Mouse (Mus musculus) left cerebral cortex, adult 2 months (tissue): ENCODE data around the gene Mlf1. TPM values are rescaled to one million over a fixed set of nuclear protein-coding genes. Genes with fewer than 3 reads are reported as not detected.
A peak's percentile ranks its signal among the peaks of the same experiment; 100 is the strongest.

ENCODE experiments used
- DNase-seq, 2 experiments: peaks; one replicate each; pipeline ENCODE4 v3.0.0; 2021 to 2022; ENCODE audit warnings: low spot score in 2 of 2, mixed read lengths in 1 of 2; ENCODE audit errors: extremely low spot score in 1 of 2
- H3K27ac ChIP-seq: fragments of 200-600 bp; 2 replicates; pipeline ENCODE4 v1.8.1; 2022
- H3K4me3 ChIP-seq: fragments of 200-600 bp; 2 replicates; pipeline ENCODE4 v1.8.1; 2022
- CTCF ChIP-seq: fragments of 200-600 bp; IDR thresholded peaks from 2 replicates; pipeline ENCODE4 v1.8.1; 2022; ENCODE audit warnings: antibody characterized with exemption, mild to moderate bottlenecking, moderate library complexity
- intact Hi-C: fragments of 180-260 bp; cut with DNase I; formaldehyde crosslinking; loops from one replicate; pipeline ENCODE4 v1.15.1; 2025
- long read RNA-seq, 2 experiments: library from polyadenylated mRNA; stranded (forward); transcript quantifications; one replicate each; pipeline ENCODE4 v2.0.0; 2021; ENCODE audit warnings: borderline mapping rate in 2 of 2
- total RNA-seq, 2 experiments: library from RNA; stranded (reverse); gene quantifications; 2 replicates each; pipeline ENCODE4 v1.2.3; 2021

The Mlf1 gene
- total RNA-seq, result 1 to 10 TPM in 1 of 2 experiments, under 1 TPM in 1; 0.96 to 1.2 TPM
- long read RNA-seq, experiment 1, partial matches to known transcripts, result 0 of 1 reads
- long read RNA-seq, experiment 1, other reads (novel, unspliced or antisense), result 0 of 1 reads
- long read RNA-seq, experiment 2, result 0 reads

DNA sequence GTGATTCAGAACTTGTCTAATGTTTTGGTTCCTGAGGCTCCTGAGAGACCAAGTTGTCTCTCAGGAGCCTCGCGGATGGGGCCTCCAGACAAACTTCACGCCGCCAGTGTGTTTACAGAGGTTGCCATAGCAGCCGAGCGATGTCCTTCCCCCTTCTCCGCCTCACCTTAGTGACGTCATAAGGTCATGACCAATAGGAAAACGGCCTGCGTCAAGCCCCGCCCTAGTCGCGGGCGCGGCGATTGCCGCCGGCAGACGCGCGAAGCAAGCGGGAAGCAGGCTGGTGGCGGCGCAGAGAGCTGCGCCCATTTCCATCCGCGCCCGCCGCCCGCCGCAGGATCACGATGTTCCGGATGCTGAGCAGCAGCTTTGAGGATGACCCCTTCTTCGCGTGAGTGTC is at the start of gene Mlf1:
Mlf1 (plus strand) TSS at position 226 of the 400 bp plus-strand sequence.
- intact Hi-C loops, result no loop called here
- DNase-seq, result peak; percentile 89 to 90
- peak; percentile 8 for TF ChIP-seq CTCF
- no peak within 1 kb of the TSS for H3K27ac ChIP-seq
- H3K4me3 ChIP-seq, result peak within 1 kb of the TSS; percentile 56

DNA sequence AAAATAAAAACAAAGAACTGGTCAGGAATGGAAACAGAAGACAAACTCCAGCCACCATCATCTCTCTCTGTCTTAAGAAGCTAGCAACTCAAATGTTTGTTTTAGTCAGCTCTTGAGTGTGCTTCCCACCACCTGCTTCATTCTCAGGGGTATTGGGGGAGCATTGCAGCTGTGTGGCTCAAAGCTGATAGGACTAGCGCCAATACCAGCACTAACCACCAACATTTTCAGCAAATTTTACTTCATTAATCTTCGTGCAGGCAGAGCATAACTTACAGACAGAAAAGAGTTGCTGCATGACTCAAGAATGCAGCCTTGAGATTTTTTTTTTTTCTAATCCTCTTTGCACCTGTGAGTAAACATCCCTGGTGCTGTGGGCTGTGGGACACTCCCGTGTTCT is 34.3 kb upstream of the Mlf1 start:
- no peak for DNase-seq
- no peak for TF ChIP-seq CTCF
- intact Hi-C loops, result no loop called here
- no peak overlapping the region for H3K27ac ChIP-seq
- H3K4me3 ChIP-seq, result no peak overlapping the region

- Histone ChIP-seq H3K27ac (no peak overlapping the region), H3K4me3 (no peak overlapping the region)
- TF ChIP-seq CTCF, result no peak
- no peak for DNase-seq
- intact Hi-C loops, result loop anchor here (10.0 kb wide), 1 partner anchor 356 kb away; the partner anchor contains the start of genes Rsrc1 and Shox2
These were observed 33.0 kb upstream of the Mlf1 start for GRCm38 (mm10) chr3:67340921-67341320.

DNA sequence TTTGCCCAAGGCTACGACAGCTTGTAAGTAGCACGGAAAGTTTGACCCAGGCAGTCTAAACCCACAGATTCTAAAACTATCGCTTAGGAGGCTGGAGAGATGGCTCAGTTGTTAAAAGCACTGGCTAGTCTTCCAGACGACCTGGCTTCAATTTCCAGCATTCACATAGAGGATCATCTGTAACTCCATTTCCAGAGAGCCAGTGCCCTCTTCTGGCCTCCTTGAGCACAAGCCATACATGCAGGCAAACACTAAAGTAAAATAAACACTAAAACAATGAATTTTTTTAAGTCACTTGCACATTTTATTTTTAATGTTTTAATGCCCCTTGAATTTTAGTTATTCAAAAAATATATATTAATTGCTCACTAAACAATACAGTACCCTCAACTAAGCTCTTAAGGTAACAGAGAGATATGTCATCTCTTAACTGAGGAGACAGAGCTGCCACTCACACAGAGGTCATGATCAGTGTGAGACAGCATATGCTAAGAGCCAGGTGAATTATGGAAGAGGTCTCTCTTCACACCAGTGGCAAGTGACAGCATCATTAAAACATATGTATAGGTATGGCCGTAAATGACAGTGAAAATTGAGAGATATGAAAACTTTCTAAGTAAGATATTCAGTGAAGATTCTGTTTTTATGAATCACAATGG is 30.8 kb upstream of the Mlf1 start:
- peak; percentile 31 for TF ChIP-seq CTCF
- intact Hi-C loops, result loop anchor here (10.0 kb wide), 1 partner anchor 358 kb away; the partner anchor contains the start of genes Rsrc1 and Shox2
- Histone ChIP-seq H3K4me3 (no peak overlapping the region), H3K27ac (no peak overlapping the region)
- DNase-seq, result no peak

DNA sequence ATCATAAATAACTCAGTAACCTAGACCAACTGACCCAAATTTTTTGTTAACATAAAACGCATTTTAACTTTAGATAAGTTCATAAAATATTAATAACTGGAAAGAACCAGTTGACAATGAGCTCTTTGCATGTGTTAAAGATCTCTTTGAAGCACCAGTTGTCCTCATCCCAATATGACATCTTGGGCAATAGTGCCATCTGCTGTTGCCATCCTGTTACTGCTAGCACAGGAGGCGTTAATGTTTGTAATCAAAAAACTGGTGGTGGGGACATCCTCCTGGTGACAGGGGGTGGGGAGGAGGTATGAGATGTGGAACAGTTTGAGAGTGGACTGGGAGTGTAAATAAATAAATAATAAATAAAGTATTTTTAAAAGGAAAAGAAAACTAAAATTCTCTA is 29.3 kb upstream of the Mlf1 start:
- peak; percentile 89 for TF ChIP-seq CTCF
- Histone ChIP-seq H3K27ac (no peak overlapping the region), H3K4me3 (no peak overlapping the region)
- intact Hi-C loops, result loop anchor here (1.0 to 10.0 kb wide), 3 partner anchors 360 to 1012 kb away; partner anchors contain the start of genes Rsrc1 and Shox2
- peak; percentile 56 to 71 for DNase-seq

DNA sequence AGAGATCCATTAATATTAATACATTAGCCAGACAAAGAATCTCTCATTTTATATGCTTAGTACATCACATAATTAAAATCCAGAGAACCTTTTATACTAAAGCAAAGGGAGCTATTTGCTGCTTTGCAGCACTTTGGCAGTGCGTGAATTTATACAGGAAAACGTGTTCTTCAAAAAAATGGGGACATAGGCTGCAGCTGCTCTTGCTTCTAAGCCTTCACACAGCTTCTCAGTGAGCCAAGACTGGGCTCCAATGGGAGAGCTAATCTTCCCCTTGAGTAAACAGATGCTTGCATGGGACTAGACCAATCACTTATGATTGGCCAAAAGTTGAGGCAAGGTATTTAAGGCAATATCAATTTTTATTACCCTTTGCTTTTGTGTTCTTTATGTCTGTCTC is 27.2 kb upstream of the Mlf1 start:
- TF ChIP-seq CTCF, result no peak
- intact Hi-C loops, result loop anchor here (10.0 kb wide), 1 partner anchor 362 kb away; the partner anchor contains the start of genes Rsrc1 and Shox2
- H3K27ac ChIP-seq, result no peak overlapping the region
- DNase-seq, result no peak
- no peak overlapping the region for H3K4me3 ChIP-seq

- TF ChIP-seq CTCF, result no peak
- no peak for DNase-seq
- intact Hi-C loops, result loop anchor here (2.0 kb wide), 2 partner anchors 79 to 217 kb away; partner anchors contain the start of gene Gfm1
- H3K4me3 ChIP-seq, result no peak overlapping the region
- no peak overlapping the region for H3K27ac ChIP-seq
These were observed 22.3 kb upstream of the Mlf1 start for GRCm38 (mm10) chr3:67351406-67352127.

- intact Hi-C loops, result loop anchor here (2.0 kb wide), 2 partner anchors 79 to 217 kb away; partner anchors contain the start of gene Gfm1
- TF ChIP-seq CTCF, result peak; percentile 93
- H3K4me3 ChIP-seq, result no peak overlapping the region
- no peak overlapping the region for H3K27ac ChIP-seq
- peak; percentile 31 for DNase-seq
These were observed 21.7 kb upstream of the Mlf1 start for GRCm38 (mm10) chr3:67352128-67352762.

DNA sequence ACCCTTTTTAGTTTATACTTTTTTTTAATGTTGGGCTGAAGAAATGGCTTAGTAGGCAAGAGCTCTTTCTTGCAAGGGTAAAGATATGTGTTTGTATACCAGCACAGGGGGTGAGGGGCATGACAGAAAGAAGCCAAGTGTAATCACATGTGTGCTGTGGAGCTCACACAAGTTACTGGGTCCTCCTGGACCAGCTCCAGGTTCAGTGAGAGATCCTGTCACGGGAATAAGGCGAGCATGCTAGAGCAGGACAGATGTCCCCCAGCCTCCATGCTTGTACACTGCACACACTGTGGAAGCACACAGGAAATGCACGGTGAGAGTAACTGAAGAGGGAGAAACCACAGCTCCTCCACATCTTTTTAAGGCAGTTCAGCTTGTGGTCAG is 21.1 kb upstream of the Mlf1 start:
- intact Hi-C loops, result loop anchor here (2.0 kb wide), 2 partner anchors 78 to 216 kb away; partner anchors contain the start of gene Gfm1
- no peak for DNase-seq
- Histone ChIP-seq H3K27ac (no peak overlapping the region), H3K4me3 (no peak overlapping the region)
- TF ChIP-seq CTCF, result no peak

- Histone ChIP-seq H3K4me3 (no peak overlapping the region), H3K27ac (no peak overlapping the region)
- DNase-seq, result no peak
- intact Hi-C loops, result no loop called here
- TF ChIP-seq CTCF, result no peak
These were observed 15.5 kb upstream of the Mlf1 start for GRCm38 (mm10) chr3:67358376-67358775.

GRCm38 (mm10) chr3:67366087-67366892 is 7.6 kb upstream of the Mlf1 start:
- no peak for DNase-seq
- H3K27ac ChIP-seq, result no peak overlapping the region
- TF ChIP-seq CTCF, result no peak
- intact Hi-C loops, result no loop called here
- H3K4me3 ChIP-seq, result no peak overlapping the region
